Mouse (Mus musculus) neural tube, embryonic 12.5 days (tissue): ENCODE results near the gene Ssc4d. TPM values are rescaled to one million over a fixed set of nuclear protein-coding genes. Genes with fewer than 3 reads are reported as not detected.

ENCODE experiments used
- ATAC-seq: fragments of 200-750 bp; cut with Nextera tagmentation; 2 replicates; pipeline ENCODE4 v1.8.0; 2017; ENCODE audit warnings: low read depth, mild to moderate bottlenecking, moderate TSS enrichment, moderate library complexity; ENCODE audit not compliant: low FRiP score
- H3K27ac ChIP-seq: fragments of 300-500 bp; sonication (generic); 2 replicates; pipeline ENCODE4 v1.5.1; 2016
- H3K27me3 ChIP-seq: fragments of 300-500 bp; sonication (generic); replicated peaks from 2 replicates; pipeline ENCODE4 v1.6.1; 2016; ENCODE audit warnings: mild to moderate bottlenecking
- H3K36me3 ChIP-seq: fragments of 300-500 bp; sonication (generic); 2 replicates; pipeline ENCODE4 v1.6.1; 2016; ENCODE audit warnings: mild to moderate bottlenecking
- H3K4me1 ChIP-seq: fragments of 300-500 bp; sonication (generic); 2 replicates; pipeline ENCODE4 v1.6.1; 2016
- H3K4me2 ChIP-seq: fragments of 300-500 bp; sonication (generic); replicated peaks from 2 replicates; pipeline ENCODE4 v1.6.1; 2016; ENCODE audit warnings: mild to moderate bottlenecking
- H3K4me3 ChIP-seq: fragments of 300-500 bp; sonication (generic); 2 replicates; pipeline ENCODE4 v1.5.1; 2016
- H3K9ac ChIP-seq: fragments of 300-500 bp; sonication (generic); 2 replicates; pipeline ENCODE4 v1.6.1; 2016; ENCODE audit warnings: mild to moderate bottlenecking
- H3K9me3 ChIP-seq: fragments of 300-500 bp; sonication (generic); 2 replicates; pipeline ENCODE4 v1.6.1; 2016; ENCODE audit warnings: mild to moderate bottlenecking
- WGBS: fragments of 180-500 bp; shearing (Covaris S2); methylation state at CpG from one replicate; pipeline ENCODE4 v1.1.7; 2016; 5-methylcytosine and 5-hydroxymethylcytosine counted together
- polyA plus RNA-seq: library from polyadenylated mRNA; unstranded; fragments of >200 nt; fragmentation: Nextera tagmentation; extraction: Ambion mirVana; gene quantifications from 2 replicates; pipeline ENCODE4 v1.2.1, GENCODE M21; 2016

Ssc4d gene
- polyA plus RNA-seq, 1 experiment from 2014 or later, result 1.7 TPM

DNA sequence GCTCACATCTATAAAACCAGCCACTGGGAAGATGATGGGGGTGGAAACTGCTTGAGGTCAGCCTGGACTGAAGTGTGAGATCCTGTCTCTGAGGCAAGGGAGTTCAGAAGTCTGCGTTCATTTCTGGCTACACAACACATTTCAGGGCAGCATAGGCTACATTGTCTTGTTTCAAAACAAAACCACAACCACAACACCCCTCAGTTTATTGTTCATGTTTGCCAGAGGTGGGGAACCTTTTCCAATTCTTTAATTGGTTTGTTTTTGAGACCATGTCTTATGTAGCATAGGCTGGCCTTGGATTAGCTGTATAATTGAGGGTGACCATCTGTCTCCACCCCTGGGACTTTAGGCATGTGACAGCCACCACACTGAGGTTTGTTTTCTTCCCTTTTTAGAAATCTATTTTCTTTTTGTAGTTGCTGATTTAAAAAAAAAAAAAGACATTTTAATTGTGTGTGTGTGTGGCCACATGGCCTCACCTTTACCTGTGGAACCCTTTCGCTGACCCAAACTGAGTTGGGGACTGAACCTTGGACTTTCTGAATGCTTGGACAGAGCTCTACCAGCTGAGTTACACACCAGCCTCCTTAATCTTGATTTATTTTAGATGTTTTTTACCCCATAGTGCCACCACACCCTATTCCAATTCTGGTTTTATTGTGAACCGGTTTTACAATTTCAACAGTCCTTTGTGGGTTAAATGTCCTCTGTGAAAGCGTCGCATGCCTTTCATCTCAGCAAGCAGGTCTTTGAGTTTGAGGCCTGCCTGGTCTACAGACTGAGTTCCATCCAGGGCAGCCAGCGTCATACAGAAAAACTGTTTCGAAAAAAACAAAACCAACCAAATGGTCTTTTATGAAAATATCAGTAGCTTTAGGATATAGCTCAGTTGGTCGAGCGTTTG lies 17.8 kb downstream of the Ssc4d start:
- 78% methylated on average over 9 of the region's 9 CpGs for WGBS
- H3K4me3 ChIP-seq, result 0 out of 2 replicates have a peak overlapping the region, but pooled peaks have one; percentile 24

GRCm38 (mm10) chr5:135952830-135953229 lies 21.5 kb downstream of the Ssc4d start:
- Histone ChIP-seq H3K36me3 (no peaks in the 10 kb centered on the region), H3K4me1 (no peaks in the 10 kb centered on the region), H3K4me3 (no peak overlapping the region), H3K9ac (no peak overlapping the region), H3K4me2 (no peak overlapping the region), H3K9me3 (no peaks in the 10 kb centered on the region), H3K27me3 (no peaks in the 10 kb centered on the region), H3K27ac (no peak overlapping the region)
- WGBS, result 89% methylated on average over 2 of the region's 2 CpGs
- no peak for ATAC-seq

More for the DNA sequence above, 17.8 kb downstream of the Ssc4d start:
- no peaks in the 10 kb centered on the region for H3K27me3 ChIP-seq
- H3K27ac ChIP-seq, result peak overlapping the region; percentile 51; the same call in 1 of the 2 replicates
- peaks cover under 1% of the 10 kb centered on the region; the same call in 1 of the 2 replicates for H3K4me1 ChIP-seq
- no peak for ATAC-seq
- no peaks in the 10 kb centered on the region for H3K9me3 ChIP-seq
- no peak overlapping the region for H3K9ac ChIP-seq
- H3K4me2 ChIP-seq, result peak overlapping the region; percentile 53
- no peaks in the 10 kb centered on the region for H3K36me3 ChIP-seq

DNA sequence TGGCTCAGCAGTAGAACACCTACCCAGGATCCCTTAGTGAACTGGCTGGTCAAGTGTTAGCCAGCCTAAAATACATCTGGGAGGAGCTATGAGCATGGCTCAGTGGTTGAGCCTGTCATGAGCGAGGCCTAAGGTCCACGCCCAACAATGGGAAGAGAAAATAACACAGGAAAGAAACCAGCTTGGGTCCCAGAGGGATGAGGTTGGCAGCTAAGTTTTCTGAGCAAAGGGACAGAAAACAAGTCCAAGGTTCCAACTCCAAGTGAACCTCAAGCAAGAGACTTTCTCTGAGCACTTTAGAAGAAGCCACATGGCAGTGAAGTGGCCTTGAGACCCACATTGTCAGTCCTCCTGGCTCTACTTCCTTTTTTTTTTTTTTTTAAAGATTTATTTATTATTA lies 22.7 kb downstream of the Ssc4d start:
- 94% methylated on average over 2 of the region's 2 CpGs for WGBS
- H3K27me3 ChIP-seq, result no peaks in the 10 kb centered on the region

GRCm38 (mm10) chr5:135950710-135951412 lies 23.5 kb downstream of the Ssc4d start:
- Histone ChIP-seq H3K9ac (no peak overlapping the region), H3K4me1 (peaks cover 9% of the 10 kb centered on the region; the same call in 1 of the 2 replicates), H3K27ac (no peak overlapping the region), H3K4me2 (no peak overlapping the region), H3K9me3 (no peaks in the 10 kb centered on the region), H3K27me3 (no peaks in the 10 kb centered on the region), H3K36me3 (no peaks in the 10 kb centered on the region), H3K4me3 (no peak overlapping the region)
- 82% methylated on average over 11 of the region's 11 CpGs for WGBS
- ATAC-seq, result no peak

More for the DNA sequence above, 22.7 kb downstream of the Ssc4d start:
- Histone ChIP-seq H3K9ac (no peak overlapping the region), H3K4me1 (peaks cover under 1% of the 10 kb centered on the region; the same call in 1 of the 2 replicates), H3K9me3 (no peaks in the 10 kb centered on the region), H3K4me2 (no peak overlapping the region), H3K36me3 (no peaks in the 10 kb centered on the region), H3K4me3 (no peak overlapping the region), H3K27ac (no peak overlapping the region)
- no peak for ATAC-seq

DNA sequence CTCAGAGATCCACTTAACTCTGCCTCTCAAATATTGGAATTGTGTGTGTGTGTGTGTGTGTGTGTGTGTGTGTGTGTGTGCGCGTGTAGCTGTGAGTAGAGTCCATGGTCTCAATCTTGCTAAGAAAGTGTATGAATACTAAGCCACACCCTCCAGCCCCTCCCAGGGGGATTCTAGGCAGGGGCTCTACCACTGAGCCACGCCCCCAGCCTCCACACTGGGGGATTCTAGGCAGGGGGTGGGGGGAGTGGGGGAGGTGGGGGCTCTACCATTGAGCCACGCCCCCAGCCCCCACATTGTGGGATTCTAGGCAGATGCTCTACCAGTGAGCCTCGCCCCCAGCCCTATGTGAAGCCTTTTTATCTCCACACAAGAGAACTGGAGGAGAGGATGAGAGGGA lies 27.7 kb downstream of the Ssc4d start:
- 78% methylated on average over 5 of the region's 5 CpGs for WGBS
- H3K9ac ChIP-seq, result no peak overlapping the region
- no peak overlapping the region for H3K4me2 ChIP-seq
- peaks cover 12% of the 10 kb centered on the region; the same call in 1 of the 2 replicates for H3K4me1 ChIP-seq
- no peaks in the 10 kb centered on the region for H3K9me3 ChIP-seq
- H3K36me3 ChIP-seq, result no peaks in the 10 kb centered on the region
- no peak overlapping the region for H3K4me3 ChIP-seq
- H3K27me3 ChIP-seq, result no peaks in the 10 kb centered on the region
- H3K27ac ChIP-seq, result no peak overlapping the region
- no peak for ATAC-seq

GRCm38 (mm10) chr5:135945916-135946408 lies 28.4 kb downstream of the Ssc4d start:
- H3K4me2 ChIP-seq, result 0 out of 2 replicates have a peak overlapping the region, but pooled peaks have one; percentile 3
- no peak overlapping the region for H3K4me3 ChIP-seq
- no peak for ATAC-seq
- no peaks in the 10 kb centered on the region for H3K9me3 ChIP-seq
- no peaks in the 10 kb centered on the region for H3K36me3 ChIP-seq
- H3K27me3 ChIP-seq, result no peaks in the 10 kb centered on the region
- no peak overlapping the region for H3K27ac ChIP-seq
- peaks cover 12% of the 10 kb centered on the region; the same call in 1 of the 2 replicates for H3K4me1 ChIP-seq
- no peak overlapping the region for H3K9ac ChIP-seq
- 67% methylated on average over 10 of the region's 10 CpGs for WGBS

DNA sequence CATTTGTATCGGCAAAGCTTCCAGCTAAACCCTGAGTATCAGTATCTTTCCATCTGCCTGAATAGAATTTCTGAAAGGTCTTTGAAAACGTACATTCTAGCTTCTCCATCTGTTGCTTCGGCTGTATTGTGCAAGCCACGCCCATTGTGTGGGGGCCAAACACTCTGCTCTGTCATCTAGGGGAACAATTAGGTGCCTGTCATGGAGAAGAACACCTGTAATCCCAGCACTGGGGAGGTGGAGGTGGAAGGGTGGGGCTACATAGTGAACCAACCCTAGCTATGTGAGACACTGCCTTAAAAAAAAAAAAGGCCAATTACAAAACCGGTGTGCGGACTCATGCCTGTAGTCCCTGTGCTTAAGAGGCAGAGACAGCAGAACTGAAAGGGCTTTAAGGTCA lies 31.6 kb downstream of the Ssc4d start:
- ATAC-seq, result no peak
- H3K36me3 ChIP-seq, result no peaks in the 10 kb centered on the region
- peaks cover 12% of the 10 kb centered on the region; the same call in 1 of the 2 replicates for H3K4me1 ChIP-seq
- H3K27me3 ChIP-seq, result no peaks in the 10 kb centered on the region
- no peak overlapping the region for H3K4me2 ChIP-seq
- H3K9me3 ChIP-seq, result no peaks in the 10 kb centered on the region
- no peak overlapping the region for H3K27ac ChIP-seq
- H3K9ac ChIP-seq, result no peak overlapping the region
- 74% methylated on average over 6 of the region's 6 CpGs for WGBS
- no peak overlapping the region for H3K4me3 ChIP-seq

GRCm38 (mm10) chr5:135940587-135940986 lies 33.7 kb downstream of the Ssc4d start:
- 63% methylated on average over 5 of the region's 5 CpGs for WGBS
- Histone ChIP-seq H3K4me3 (no peak overlapping the region), H3K27ac (no peak overlapping the region)

DNA sequence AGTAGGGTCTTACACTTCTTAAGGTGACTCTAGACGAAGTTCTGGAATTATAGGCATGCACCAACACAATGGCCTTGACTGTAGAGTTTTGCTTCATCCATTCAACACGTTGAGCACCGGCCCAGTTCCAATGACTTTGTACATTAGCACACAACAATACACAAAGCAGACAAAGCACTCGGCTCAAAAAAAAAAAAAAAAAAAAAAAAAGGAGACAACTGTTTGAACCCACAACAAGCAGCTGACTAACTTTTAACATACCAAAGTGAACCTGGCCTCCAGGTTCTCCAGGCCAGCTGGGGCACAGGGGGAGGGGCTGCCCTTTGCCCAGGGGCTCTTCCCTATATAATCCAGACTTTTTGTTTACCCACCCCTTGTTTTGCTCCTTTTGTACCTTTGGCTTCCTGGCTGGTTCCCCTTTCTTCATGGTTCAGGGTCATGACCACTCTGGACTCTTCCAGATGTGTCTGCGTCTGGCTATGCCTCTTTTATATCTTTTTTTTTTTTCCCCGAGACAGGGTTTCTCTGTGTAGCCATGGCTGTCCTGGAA lies 38.6 kb downstream of the Ssc4d start:
- no peak overlapping the region for H3K4me3 ChIP-seq
- WGBS, result 83% methylated on average over 6 of the region's 6 CpGs
- H3K9ac ChIP-seq, result no peak overlapping the region
- H3K36me3 ChIP-seq, result peaks cover 14% of the 10 kb centered on the region
- H3K9me3 ChIP-seq, result no peaks in the 10 kb centered on the region
- no peaks in the 10 kb centered on the region for H3K27me3 ChIP-seq
- no peak for ATAC-seq
- no peak overlapping the region for H3K27ac ChIP-seq
- H3K4me2 ChIP-seq, result no peak overlapping the region
- H3K4me1 ChIP-seq, result peaks cover 16% of the 10 kb centered on the region

More at GRCm38 (mm10) chr5:135940587-135940986, 33.7 kb downstream of the Ssc4d start:
- Histone ChIP-seq H3K4me2 (no peak overlapping the region), H3K4me1 (0 out of 2 replicates have a peak, but pooled peaks cover under 1% of the 10 kb centered on the region), H3K27me3 (no peaks in the 10 kb centered on the region), H3K9me3 (no peaks in the 10 kb centered on the region), H3K9ac (no peak overlapping the region), H3K36me3 (no peaks in the 10 kb centered on the region)
- ATAC-seq, result no peak

DNA sequence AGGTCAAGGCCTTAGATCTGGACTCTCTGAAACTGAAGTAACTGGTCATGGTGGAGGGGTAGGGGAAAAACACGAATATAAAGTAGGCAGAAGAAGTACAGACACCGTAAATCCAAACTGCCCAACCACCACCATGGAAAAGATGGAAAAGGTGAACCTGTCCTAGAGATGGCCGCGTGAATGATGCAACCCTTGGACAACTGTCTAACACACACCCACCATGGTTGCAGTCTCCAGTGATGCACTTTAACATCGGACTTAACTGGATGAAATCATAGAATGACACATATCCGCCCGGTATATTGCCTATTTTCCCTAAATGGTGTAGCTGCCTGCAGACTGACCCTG lies 39.2 kb downstream of the Ssc4d start:
- ATAC-seq, result peak; percentile 19; the same call in 1 of the 2 replicates
- Histone ChIP-seq H3K9me3 (no peaks in the 10 kb centered on the region), H3K9ac (no peak overlapping the region), H3K4me1 (peaks cover 16% of the 10 kb centered on the region), H3K4me2 (peak overlapping the region; percentile 63), H3K27me3 (no peaks in the 10 kb centered on the region), H3K4me3 (peak overlapping the region; percentile 91; the same call in 1 of the 2 replicates), H3K36me3 (peaks cover 20% of the 10 kb centered on the region), H3K27ac (no peak overlapping the region)
- 54% methylated on average over 7 of the region's 7 CpGs for WGBS

DNA sequence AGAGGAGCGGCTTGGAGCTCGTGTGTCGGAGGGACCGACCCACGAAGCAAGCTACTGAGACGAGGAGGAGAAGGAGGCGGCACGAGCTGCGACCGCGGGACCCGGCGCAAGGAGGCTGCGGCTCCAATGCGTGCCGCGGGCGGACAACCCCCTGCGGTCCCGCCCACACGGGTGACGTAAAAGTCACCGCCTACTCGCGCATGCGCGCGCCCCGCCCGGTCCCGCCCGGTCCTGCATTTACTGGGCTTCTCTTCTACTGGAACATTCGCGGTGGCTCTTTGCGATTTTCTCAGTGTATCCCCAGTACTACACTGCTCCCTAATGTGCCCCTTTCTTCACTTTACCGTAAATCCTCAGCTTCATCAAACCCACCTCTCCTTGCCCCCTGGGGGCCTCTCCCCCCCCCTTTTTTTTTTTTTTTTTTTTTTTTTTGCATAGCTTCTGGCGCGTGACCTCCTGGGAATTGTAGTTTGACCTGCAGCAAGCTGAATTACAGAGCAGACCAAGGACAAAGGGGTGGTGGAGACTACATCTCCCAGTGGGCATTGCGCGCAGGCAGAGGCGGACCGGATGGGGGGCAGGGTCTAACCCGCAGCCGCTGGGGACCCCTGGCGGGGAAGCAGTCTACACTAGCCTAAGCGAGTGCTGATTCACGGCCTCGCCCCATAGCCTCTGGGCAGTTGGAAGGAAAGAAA lies 39.7 kb downstream of the Ssc4d start, which contains the start of gene Ywhag:
Gene Ywhag (minus strand): TSS at position 136 of the 695 bp plus-strand sequence.
- peak; percentile 95 for ATAC-seq
- H3K36me3 ChIP-seq, result peaks cover 25% of the 10 kb centered on the region
- peak within 1 kb of the TSS; percentile 63 for H3K4me2 ChIP-seq
- peak within 1 kb of the TSS; percentile 92 for H3K9ac ChIP-seq
- peaks cover 16% of the 10 kb centered on the region for H3K4me1 ChIP-seq
- peak within 1 kb of the TSS; percentile 92 for H3K27ac ChIP-seq
- no peaks in the 10 kb centered on the region for H3K9me3 ChIP-seq
- H3K27me3 ChIP-seq, result no peaks in the 10 kb centered on the region
- peak within 1 kb of the TSS; percentile 91 for H3K4me3 ChIP-seq
- 0% methylated on average over 47 of the region's 48 CpGs for WGBS
